Mouse (Mus musculus) midbrain, embryonic 11.5 days (tissue): ENCODE measurements around the gene Atp6v1b1. TPM values are rescaled to one million over a fixed set of nuclear protein-coding genes. Genes with fewer than 3 reads are reported as not detected.

Experiments
- ATAC-seq: fragments of 200-750 bp; cut with Nextera tagmentation; 2 replicates; pipeline ENCODE4 v1.8.0; 2017; ENCODE audit warnings: moderate TSS enrichment, moderate library complexity; ENCODE audit not compliant: low FRiP score
- DNase-seq: peaks from one replicate; pipeline ENCODE4 v3.0.0; 2015; ENCODE audit warnings: low spot score; ENCODE audit errors: missing footprints
- H3K27ac ChIP-seq: fragments of 300-500 bp; sonication (generic); 2 replicates; pipeline ENCODE4 v1.5.1; 2014; ENCODE audit warnings: low read depth, low read length
- H3K27me3 ChIP-seq: fragments of 300-500 bp; sonication (generic); 2 replicates; pipeline ENCODE4 v1.6.1; 2014; ENCODE audit warnings: mild to moderate bottlenecking, low read length, moderate library complexity, mixed read lengths; ENCODE audit not compliant: control insufficient read depth, insufficient read depth
- H3K36me3 ChIP-seq: fragments of 300-500 bp; sonication (generic); 2 replicates; pipeline ENCODE4 v1.6.1; 2014; ENCODE audit warnings: mild to moderate bottlenecking, low read length, moderate library complexity, mixed read lengths; ENCODE audit not compliant: control insufficient read depth, insufficient read depth
- H3K4me1 ChIP-seq: fragments of 300-500 bp; sonication (generic); 2 replicates; pipeline ENCODE4 v1.6.1; 2014; ENCODE audit warnings: low read length; ENCODE audit not compliant: control insufficient read depth, insufficient read depth
- H3K4me2 ChIP-seq: fragments of 300-500 bp; sonication (generic); 2 replicates; pipeline ENCODE4 v1.6.1; 2014; ENCODE audit warnings: mild to moderate bottlenecking, moderate library complexity
- H3K4me3 ChIP-seq: fragments of 300-500 bp; sonication (generic); 2 replicates; pipeline ENCODE4 v1.5.1; 2014; ENCODE audit warnings: low read depth, low read length
- H3K9ac ChIP-seq: fragments of 300-500 bp; sonication (generic); 2 replicates; pipeline ENCODE4 v1.6.1; 2014; ENCODE audit warnings: low read length
- H3K9me3 ChIP-seq: fragments of 300-500 bp; sonication (generic); 2 replicates; pipeline ENCODE4 v1.6.1; 2016; ENCODE audit warnings: low read length; ENCODE audit not compliant: control insufficient read depth
- WGBS: fragments of 180-500 bp; shearing (Covaris S2); extraction: QIAGEN DNeasy Blood & Tissue Kit; methylation state at CpG from one replicate; pipeline ENCODE4 v1.1.7; 2014; 5-methylcytosine and 5-hydroxymethylcytosine counted together
- polyA plus RNA-seq: library from polyadenylated mRNA; unstranded; fragments of >200 nt; fragmentation: Nextera tagmentation; extraction: Ambion mirVana; gene quantifications from 2 replicates; pipeline ENCODE4 v1.2.1, GENCODE M21; 2014

Atp6v1b1 gene
- polyA plus RNA-seq, 1 experiment from 2014 or later: not detected

GRCm38 (mm10) chr6:83762344-83762743 lies 19.6 kb downstream of the Atp6v1b1 start, which contains the start of gene Ankrd53:
Gene Ankrd53 (plus strand): TSS chr6:83762644.
- no peaks in the 10 kb centered on the region for H3K36me3 ChIP-seq
- H3K4me1 ChIP-seq: peaks cover 8% of the 10 kb centered on the region
- H3K9ac ChIP-seq: peak within 1 kb of the TSS; percentile 41
- H3K9me3 ChIP-seq: no peaks in the 10 kb centered on the region
- H3K27me3 ChIP-seq: peaks cover 59% of the 10 kb centered on the region
- DNase-seq (no peak), ATAC-seq (no peak)
- 28% methylated on average over 6 of the region's 6 CpGs for WGBS
- peak within 1 kb of the TSS; percentile 21 for H3K4me3 ChIP-seq
- H3K27ac ChIP-seq: no peak within 1 kb of the TSS
- H3K4me2 ChIP-seq: peak within 1 kb of the TSS; percentile 44

DNA sequence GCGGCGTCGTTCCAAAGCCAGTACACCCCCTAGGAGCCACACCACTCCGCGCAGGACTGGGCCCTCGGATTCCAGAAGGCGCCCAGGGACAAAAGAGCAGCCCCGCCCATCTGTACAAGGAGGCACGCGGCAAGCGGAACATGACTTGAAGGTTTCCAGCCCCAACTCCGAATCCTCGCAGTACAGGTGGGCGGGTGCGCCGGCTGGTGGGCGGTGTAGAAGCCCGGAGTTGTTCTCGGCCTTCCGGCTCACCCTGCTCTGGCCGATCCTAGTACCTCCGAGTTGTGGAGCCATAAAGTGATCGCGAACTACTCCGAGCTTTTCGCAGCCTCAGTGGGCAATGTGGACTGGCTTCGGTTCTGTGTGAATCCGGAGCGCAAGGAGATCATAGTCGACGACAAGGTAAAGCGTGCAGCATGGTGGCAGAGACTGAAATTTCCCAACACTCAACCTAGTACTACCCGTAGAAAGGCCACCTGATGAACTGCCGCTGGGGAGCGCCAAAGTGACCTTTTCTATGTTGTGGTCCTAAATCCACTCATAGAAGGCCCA lies 20.2 kb downstream of the Atp6v1b1 start:
- H3K27ac ChIP-seq: no peak overlapping the region
- H3K4me3 ChIP-seq: peak overlapping the region; percentile 21
- peaks cover 53% of the 10 kb centered on the region for H3K27me3 ChIP-seq
- peaks cover 6% of the 10 kb centered on the region for H3K4me1 ChIP-seq
- H3K4me2 ChIP-seq: peak overlapping the region; percentile 44
- DNase-seq (peak; percentile 90), ATAC-seq (peak; percentile 46; the same call in 1 of the 2 replicates)
- 2% methylated on average over 35 of the region's 35 CpGs for WGBS
- H3K36me3 ChIP-seq: no peaks in the 10 kb centered on the region
- H3K9ac ChIP-seq: peak overlapping the region; percentile 41
- no peaks in the 10 kb centered on the region for H3K9me3 ChIP-seq

DNA sequence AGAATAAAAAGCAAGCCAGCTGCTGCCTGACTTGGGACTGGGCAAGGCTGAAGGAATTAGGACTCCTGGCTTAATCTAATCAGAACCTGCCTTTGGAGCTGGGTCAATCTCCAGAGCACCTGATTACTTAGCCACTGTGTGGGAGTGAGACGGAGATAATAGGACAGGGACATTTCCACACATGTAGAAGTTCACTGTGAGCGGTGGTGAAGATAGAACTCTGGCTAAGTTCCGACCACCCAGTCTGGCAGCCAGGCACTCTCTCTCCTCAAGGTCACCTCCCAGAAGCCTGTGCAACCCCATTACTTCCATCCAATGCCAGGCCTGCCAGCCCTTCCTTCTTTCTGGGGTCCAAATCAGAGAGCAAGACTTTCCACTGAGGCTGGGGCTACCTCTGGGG lies 24.2 kb downstream of the Atp6v1b1 start:
- WGBS: 83% methylated on average over 3 of the region's 3 CpGs

GRCm38 (mm10) chr6:83768485-83768884 lies 25.7 kb downstream of the Atp6v1b1 start:
- H3K4me3 ChIP-seq: no peak overlapping the region
- H3K36me3 ChIP-seq: no peaks in the 10 kb centered on the region; the same call in 1 of the 2 replicates
- no peaks in the 10 kb centered on the region for H3K9me3 ChIP-seq
- H3K9ac ChIP-seq: no peak overlapping the region
- no peak overlapping the region for H3K4me2 ChIP-seq
- peaks cover 8% of the 10 kb centered on the region for H3K27me3 ChIP-seq
- 91% methylated on average over 5 of the region's 5 CpGs for WGBS
- no peak for ATAC-seq
- no peaks in the 10 kb centered on the region for H3K4me1 ChIP-seq
- H3K27ac ChIP-seq: no peak overlapping the region
- no peak for DNase-seq

More for the DNA sequence above, 24.2 kb downstream of the Atp6v1b1 start:
- no peak overlapping the region for H3K27ac ChIP-seq
- peaks cover 4% of the 10 kb centered on the region; the same call in 1 of the 2 replicates for H3K4me1 ChIP-seq
- H3K4me3 ChIP-seq: no peak overlapping the region
- H3K36me3 ChIP-seq: no peaks in the 10 kb centered on the region; the same call in 1 of the 2 replicates
- ATAC-seq: no peak
- DNase-seq: no peak
- no peak overlapping the region for H3K9ac ChIP-seq
- H3K9me3 ChIP-seq: no peaks in the 10 kb centered on the region
- H3K4me2 ChIP-seq: no peak overlapping the region
- H3K27me3 ChIP-seq: peaks cover 23% of the 10 kb centered on the region

DNA sequence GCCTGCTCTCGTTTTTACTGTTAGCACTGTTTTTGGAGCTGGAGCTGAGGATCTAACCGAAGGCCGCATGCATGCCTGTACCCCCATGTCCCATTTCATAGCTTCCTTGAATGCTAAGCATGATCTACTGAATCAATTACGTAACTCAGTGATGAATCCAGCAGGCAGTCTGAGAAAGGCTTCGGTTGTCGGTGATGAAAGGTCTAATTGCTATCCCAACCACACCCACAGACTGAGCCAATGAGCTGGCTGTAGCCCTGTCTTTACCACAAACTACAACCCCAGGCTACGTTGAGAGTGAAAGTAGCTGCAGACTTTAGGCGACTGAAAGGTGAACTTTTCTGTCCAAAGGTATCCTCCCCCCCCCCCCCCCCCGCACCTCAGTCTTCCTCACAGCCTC lies 31.3 kb downstream of the Atp6v1b1 start:
- DNase-seq: no peak
- H3K9ac ChIP-seq: no peak overlapping the region
- WGBS: 76% methylated on average over 9 of the region's 9 CpGs

GRCm38 (mm10) chr6:83774781-83775563 lies 32.2 kb downstream of the Atp6v1b1 start:
- Histone ChIP-seq H3K27me3 (no peaks in the 10 kb centered on the region), H3K9me3 (no peaks in the 10 kb centered on the region), H3K36me3 (no peaks in the 10 kb centered on the region), H3K4me1 (peaks cover 14% of the 10 kb centered on the region), H3K4me2 (peak overlapping the region; percentile 90), H3K9ac (peak overlapping the region; percentile 95), H3K27ac (no peak overlapping the region), H3K4me3 (peak overlapping the region; percentile 94)
- WGBS: 3% methylated on average over 14 of the region's 14 CpGs
- peak; percentile 49 for ATAC-seq
- DNase-seq: peak; percentile 93

More for the DNA sequence above, 31.3 kb downstream of the Atp6v1b1 start:
- Histone ChIP-seq H3K4me2 (peak overlapping the region; percentile 90; the same call in 1 of the 2 replicates), H3K36me3 (no peaks in the 10 kb centered on the region; the same call in 1 of the 2 replicates), H3K4me1 (peaks cover 14% of the 10 kb centered on the region), H3K27me3 (no peaks in the 10 kb centered on the region), H3K27ac (no peak overlapping the region), H3K4me3 (peak overlapping the region; percentile 94; the same call in 1 of the 2 replicates), H3K9me3 (no peaks in the 10 kb centered on the region)
- no peak for ATAC-seq

GRCm38 (mm10) chr6:83775638-83776293 lies 33.0 kb downstream of the Atp6v1b1 start, which contains the start of gene Tex261:
Gene Tex261 (minus strand): TSS chr6:83775813.
- ATAC-seq (peak; percentile 96), DNase-seq (peak; percentile 99)
- peak within 1 kb of the TSS; percentile 94 for H3K4me3 ChIP-seq
- H3K4me1 ChIP-seq: peaks cover 14% of the 10 kb centered on the region
- no peaks in the 10 kb centered on the region for H3K27me3 ChIP-seq
- no peaks in the 10 kb centered on the region for H3K9me3 ChIP-seq
- H3K27ac ChIP-seq: no peak within 1 kb of the TSS
- peak within 1 kb of the TSS; percentile 90 for H3K4me2 ChIP-seq
- H3K9ac ChIP-seq: peak within 1 kb of the TSS; percentile 95
- WGBS: under 1% methylated on average over 45 of the region's 45 CpGs
- H3K36me3 ChIP-seq: no peaks in the 10 kb centered on the region

GRCm38 (mm10) chr6:83778306-83778705 lies 35.5 kb downstream of the Atp6v1b1 start:
- Histone ChIP-seq H3K27me3 (no peaks in the 10 kb centered on the region), H3K4me1 (peaks cover 14% of the 10 kb centered on the region), H3K4me2 (no peak overlapping the region), H3K36me3 (no peaks in the 10 kb centered on the region), H3K4me3 (no peak overlapping the region), H3K9me3 (no peaks in the 10 kb centered on the region), H3K9ac (no peak overlapping the region), H3K27ac (no peak overlapping the region)
- no peak for DNase-seq
- ATAC-seq: no peak
- 85% methylated on average over 7 of the region's 7 CpGs for WGBS
